Mouse (Mus musculus) heart, postnatal 10 days (tissue): ENCODE results near the gene Gm13285. TPM values are rescaled to one million over a fixed set of nuclear protein-coding genes. Genes with fewer than 3 reads are reported as not detected.
"Not testable (repeated sequence)": the region's sequence is repeated elsewhere in the genome, so short reads cannot be mapped to it uniquely, and the experiment has no call there.

Experiments
- DNase-seq, 2 experiments: peaks; one replicate each; pipeline ENCODE4 v3.0.0; 2021
- intact Hi-C: fragments of 180-260 bp; cut with DNase I; formaldehyde crosslinking; loops from one replicate; pipeline ENCODE4 v1.15.1; 2025
- total RNA-seq, 2 experiments: library from RNA; stranded (reverse); gene quantifications; 2 replicates each; pipeline ENCODE4 v1.2.3; 2021

Gm13285 gene
- under 1 TPM; 0.31 to 0.40 TPM for total RNA-seq

GRCm38 (mm10) chr4:88799365-88799764 lies at the start of gene Gm13285:
TSS of gene Gm13285 (plus strand) at chr4:88799665.
- intact Hi-C loops, DNase-seq: not testable (repeated sequence)

DNA sequence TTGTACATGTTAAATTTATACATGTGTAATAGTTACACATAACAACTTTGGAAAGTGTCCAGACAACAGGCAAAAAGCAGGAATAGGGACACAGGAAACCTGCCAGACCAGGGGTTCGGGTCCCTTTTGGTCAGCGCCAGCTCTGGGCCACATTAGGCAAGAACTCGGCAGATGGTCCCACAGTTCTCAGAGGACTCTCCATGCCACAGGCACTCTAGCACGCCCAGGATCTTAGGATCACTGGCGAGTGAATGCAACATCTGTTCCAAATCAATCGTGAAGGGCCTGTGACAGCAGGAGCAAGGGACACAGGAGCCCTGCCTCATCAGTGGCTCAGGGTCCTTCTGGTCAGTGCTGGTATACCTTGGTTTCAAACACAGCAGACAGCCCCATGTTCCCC lies 49.5 kb upstream of the Gm13285 start:
- DNase-seq: no peak
- intact Hi-C loops: no loop called here

DNA sequence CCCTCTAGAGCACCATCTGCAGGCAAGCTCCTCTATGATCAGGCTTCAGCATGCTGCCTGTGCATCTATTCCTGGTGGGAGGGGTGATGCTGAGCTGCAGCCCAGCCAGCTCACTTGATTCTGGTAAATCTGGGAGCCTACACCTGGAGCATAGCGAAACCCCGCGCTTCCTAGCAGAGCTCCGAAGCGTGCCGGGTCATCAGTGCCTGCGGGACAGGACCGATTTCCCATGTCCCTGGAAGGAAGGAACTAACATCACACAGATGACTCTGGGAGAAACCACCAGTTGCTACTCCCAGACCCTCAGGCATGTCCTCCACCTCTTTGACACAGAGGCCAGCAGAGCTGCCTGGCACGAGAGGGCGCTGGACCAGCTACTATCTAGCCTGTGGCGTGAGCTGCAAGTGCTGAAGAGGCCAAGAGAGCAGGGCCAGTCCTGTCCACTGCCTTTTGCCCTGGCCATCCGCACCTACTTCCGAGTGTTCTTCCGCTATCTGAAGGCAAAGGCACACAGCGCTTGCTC lies 44.6 kb upstream of the Gm13285 start, which contains the start of gene Gm13271:
Gene Gm13271 (plus strand): TSS at position 51 of the 523 bp plus-strand sequence.
- DNase-seq: peak; percentile 71 to 80
- intact Hi-C loops: loop anchor here (2.0 kb wide), 1 partner anchor 58 kb away; no protein-coding TSS in a partner anchor

DNA sequence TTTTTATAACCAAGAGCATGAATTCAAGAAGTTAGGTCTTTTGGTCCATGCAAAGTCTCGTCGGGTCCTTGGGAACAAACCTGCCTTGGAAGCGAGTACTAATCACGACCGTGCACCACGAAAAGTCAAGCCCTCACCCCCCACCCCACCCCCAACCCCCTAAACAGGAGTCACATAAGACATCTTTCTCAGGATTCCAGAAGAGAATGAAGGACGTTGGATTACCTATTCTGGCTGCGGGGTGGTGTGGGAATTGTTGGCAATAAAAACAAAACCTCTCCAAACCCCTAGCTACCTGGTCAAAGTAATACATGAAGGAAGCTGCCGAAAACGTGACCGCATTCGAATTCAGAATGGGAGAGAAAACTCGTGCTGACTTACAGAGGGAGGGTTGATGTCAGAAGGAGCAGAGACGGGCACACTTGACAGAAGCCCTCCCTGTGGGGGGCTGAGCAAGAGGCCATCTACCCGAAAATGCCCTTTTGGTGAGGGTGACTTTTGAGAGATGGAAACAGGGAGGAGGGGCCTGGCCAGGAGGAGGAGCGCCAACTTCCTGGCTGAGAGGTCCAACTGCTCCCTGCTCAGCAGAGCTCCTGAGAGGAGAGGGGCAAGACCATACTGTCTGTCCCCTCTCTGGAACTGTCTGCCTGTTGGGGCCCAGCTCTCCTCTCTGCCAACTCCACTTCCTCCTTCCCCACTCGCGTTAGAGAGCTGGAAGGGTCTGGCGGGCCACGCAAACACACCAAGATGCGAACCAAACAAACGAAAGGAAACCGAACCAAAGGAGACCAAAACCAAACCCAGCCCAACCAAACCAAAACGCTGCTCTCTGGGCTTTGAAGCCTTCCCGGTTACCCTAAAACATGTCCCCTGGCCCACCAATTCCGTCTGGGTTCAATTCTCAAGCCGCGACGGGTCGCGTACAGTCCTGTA lies 42.6 kb upstream of the Gm13285 start:
- intact Hi-C loops: loop anchor here (2.0 kb wide), 1 partner anchor 16 kb away; no protein-coding TSS in a partner anchor

GRCm38 (mm10) chr4:88757628-88758031 lies 41.8 kb upstream of the Gm13285 start:
- intact Hi-C loops: loop anchor here (2.0 kb wide), 1 partner anchor 17 kb away; no protein-coding TSS in a partner anchor
- DNase-seq: peak; percentile 93 to 94

More for the DNA sequence above, 42.6 kb upstream of the Gm13285 start:
- DNase-seq: peak; percentile 12 to 52

- DNase-seq: peak in 1 of 2 experiments; percentile 4
- intact Hi-C loops: not testable (repeated sequence)
These were observed 40.7 kb upstream of the Gm13285 start for GRCm38 (mm10) chr4:88758751-88759150.

GRCm38 (mm10) chr4:88759610-88760268 lies 39.7 kb upstream of the Gm13285 start, which contains the start of gene Gm13283:
TSS of gene Gm13283 (plus strand) at chr4:88760119.
- DNase-seq: peak; percentile 42 to 56
- intact Hi-C loops: not testable (repeated sequence)

GRCm38 (mm10) chr4:88760431-88760830 lies 39.0 kb upstream of the Gm13285 start:
- peak; percentile 77 to 88 for DNase-seq
- intact Hi-C loops: not testable (repeated sequence)

GRCm38 (mm10) chr4:88761776-88762175 lies 37.7 kb upstream of the Gm13285 start:
- intact Hi-C loops: not testable (repeated sequence)
- DNase-seq: peak; percentile 76 to 77

DNA sequence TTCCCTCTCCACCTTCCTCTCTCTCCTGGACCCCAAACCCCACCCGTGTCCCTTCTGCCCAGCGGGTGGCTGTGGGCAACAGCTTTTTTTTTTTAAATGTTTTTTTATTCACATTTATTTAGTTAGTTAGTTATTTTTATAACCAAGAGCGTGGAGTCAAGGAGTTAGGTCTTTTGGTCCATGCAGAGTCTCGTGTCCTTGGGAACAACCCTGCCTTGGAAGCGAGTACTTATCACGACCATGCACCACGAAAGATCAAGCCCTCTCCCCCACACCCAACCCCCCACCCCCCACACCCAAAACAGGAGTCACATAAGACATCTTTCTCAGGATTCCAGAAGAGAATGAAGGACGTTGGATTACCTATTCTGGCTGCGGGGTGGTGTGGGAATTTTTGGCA lies 37.1 kb upstream of the Gm13285 start:
- intact Hi-C loops: not testable (repeated sequence)
- peak; percentile 19 to 21 for DNase-seq

DNA sequence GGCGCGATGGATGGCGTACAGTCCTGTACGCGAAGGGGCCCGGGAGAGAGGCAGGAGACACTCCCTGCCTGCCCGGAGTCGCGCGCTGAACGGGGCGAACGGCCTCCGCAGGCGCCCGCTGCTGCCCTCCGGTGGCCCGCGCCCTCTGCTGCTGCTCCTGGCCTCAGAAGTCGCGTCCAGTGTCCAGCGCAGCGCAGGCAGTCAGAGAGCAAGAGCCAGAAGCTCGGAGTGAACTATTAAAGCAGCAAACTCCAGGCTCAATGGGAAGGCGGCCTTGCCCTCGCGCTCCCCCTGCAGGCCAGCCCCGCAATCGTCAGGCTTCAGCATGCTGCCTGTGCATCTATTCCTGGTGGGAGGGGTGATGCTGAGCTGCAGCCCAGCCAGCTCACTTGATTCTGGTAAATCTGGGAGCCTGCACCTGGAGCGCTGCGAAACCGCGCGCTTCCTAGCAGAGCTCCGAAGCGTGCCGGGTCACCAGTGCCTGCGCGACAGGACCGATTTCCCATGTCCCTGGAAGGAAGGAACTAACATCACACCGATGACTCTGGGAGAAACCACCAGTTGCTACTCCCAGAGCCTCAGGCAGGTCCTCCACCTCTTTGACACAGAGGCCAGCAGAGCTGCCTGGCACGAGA lies 36.0 kb upstream of the Gm13285 start:
- intact Hi-C loops: not testable (repeated sequence)
- peak; percentile 67 to 70 for DNase-seq

GRCm38 (mm10) chr4:88773534-88773933 lies 25.9 kb upstream of the Gm13285 start, which contains the start of gene Gm13290:
TSS of gene Gm13290 (plus strand) at chr4:88773834.
- DNase-seq, intact Hi-C loops: not testable (repeated sequence)

GRCm38 (mm10) chr4:88776622-88777021 lies 22.8 kb upstream of the Gm13285 start, which contains the start of gene Gm13289:
TSS of gene Gm13289 (plus strand) at chr4:88776922.
- DNase-seq, intact Hi-C loops: not testable (repeated sequence)

DNA sequence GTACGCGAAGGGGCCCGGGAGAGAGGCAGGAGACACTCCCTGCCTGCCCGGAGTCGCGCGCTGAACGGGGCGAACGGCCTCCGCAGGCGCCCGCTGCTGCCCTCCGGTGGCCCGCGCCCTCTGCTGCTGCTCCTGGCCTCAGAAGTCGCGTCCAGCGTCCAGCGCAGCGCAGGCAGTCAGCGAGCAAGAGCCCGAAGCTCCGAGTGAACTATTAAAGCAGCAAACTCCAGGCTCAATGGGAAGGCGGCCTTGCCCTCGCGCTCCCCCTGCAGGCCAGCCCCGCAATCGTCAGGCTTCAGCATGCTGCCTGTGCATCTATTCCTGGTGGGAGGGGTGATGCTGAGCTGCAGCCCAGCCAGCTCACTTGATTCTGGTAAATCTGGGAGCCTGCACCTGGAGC lies 19.9 kb upstream of the Gm13285 start, which contains the start of gene Gm13272:
Gene Gm13272 (plus strand): TSS at position 301 of the 400 bp plus-strand sequence.
- intact Hi-C loops, DNase-seq: not testable (repeated sequence)

- intact Hi-C loops: not testable (repeated sequence)
- peak in 1 of 2 experiments; percentile 6 for DNase-seq
These were observed 19.1 kb upstream of the Gm13285 start for GRCm38 (mm10) chr4:88780320-88780719.

GRCm38 (mm10) chr4:88781831-88782230 lies 17.6 kb upstream of the Gm13285 start, which contains the start of gene Ifnz:
TSS of gene Ifnz (plus strand) at chr4:88782131.
- intact Hi-C loops, DNase-seq: not testable (repeated sequence)

GRCm38 (mm10) chr4:88782335-88782734 lies 17.1 kb upstream of the Gm13285 start:
- intact Hi-C loops: not testable (repeated sequence)
- DNase-seq: peak; percentile 20 to 38

- DNase-seq, intact Hi-C loops: not testable (repeated sequence)
These were observed 14.1 kb upstream of the Gm13285 start, which contains the start of gene Gm13276 for GRCm38 (mm10) chr4:88785409-88785808. TSS of gene Gm13276 (plus strand) at chr4:88785709.

DNA sequence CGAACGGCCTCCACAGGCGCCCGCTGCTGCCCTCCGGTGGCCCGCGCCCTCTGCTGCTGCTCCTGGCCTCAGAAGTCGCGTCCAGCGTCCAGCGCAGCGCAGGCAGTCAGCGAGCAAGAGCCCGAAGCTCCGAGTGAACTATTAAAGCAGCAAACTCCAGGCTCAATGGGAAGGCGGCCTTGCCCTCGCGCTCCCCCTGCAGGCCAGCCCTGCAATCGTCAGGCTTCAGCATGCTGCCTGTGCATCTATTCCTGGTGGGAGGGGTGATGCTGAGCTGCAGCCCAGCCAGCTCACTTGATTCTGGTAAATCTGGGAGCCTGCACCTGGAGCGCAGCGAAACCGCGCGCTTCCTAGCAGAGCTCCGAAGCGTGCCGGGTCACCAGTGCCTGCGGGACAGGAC lies 11.1 kb upstream of the Gm13285 start, which contains the start of gene Gm13277:
Gene Gm13277 (plus strand): TSS at position 231 of the 400 bp plus-strand sequence.
- DNase-seq: peak; percentile 73 to 82
- intact Hi-C loops: not testable (repeated sequence)

DNA sequence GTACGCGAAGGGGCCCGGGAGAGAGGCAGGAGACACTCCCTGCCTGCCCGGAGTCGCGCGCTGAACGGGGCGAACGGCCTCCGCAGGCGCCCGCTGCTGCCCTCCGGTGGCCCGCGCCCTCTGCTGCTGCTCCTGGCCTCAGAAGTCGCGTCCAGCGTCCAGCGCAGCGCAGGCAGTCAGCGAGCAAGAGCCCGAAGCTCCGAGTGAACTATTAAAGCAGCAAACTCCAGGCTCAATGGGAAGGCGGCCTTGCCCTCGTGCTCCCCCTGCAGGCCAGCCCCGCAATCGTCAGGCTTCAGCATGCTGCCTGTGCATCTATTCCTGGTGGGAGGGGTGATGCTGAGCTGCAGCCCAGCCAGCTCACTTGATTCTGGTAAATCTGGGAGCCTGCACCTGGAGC lies 8.2 kb upstream of the Gm13285 start, which contains the start of gene Gm13278:
Gene Gm13278 (plus strand): TSS at position 301 of the 400 bp plus-strand sequence.
- intact Hi-C loops, DNase-seq: not testable (repeated sequence)
